Mouse (Mus musculus) CD4-positive, CD25-positive, alpha-beta regulatory T cell, adult 2 months (primary cell): Measurements from ENCODE around the gene Gins2.

ENCODE experiments used
- DNase-seq: peaks from one replicate; pipeline ENCODE4 v3.0.0-alpha.2; 2012; ENCODE audit warnings: low read depth, low spot score

Gins2 gene

DNA sequence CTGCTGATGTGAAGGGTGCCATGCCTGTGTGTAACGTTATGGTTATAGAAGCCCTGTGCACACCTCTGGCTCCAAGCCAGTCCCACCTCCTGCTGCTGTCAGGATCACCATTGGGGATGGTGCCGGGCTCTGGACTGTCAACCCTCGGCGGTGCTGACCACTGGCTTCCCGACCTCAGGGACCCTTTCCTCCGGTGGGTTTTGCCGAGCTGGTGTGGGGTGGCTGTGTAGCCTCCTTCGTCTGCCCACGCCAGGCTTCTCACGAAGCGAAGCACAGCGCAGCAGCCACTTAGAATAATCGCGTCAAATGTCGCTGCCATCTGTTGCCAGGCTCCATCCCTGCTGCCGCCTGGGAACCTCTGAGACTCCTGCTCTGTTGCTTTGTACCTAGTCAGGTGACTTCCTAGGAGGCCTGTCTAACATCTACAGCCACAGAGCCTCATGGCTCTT, 40.8 kb downstream of the Gins2 start:
- DNase-seq: no peak

DNA sequence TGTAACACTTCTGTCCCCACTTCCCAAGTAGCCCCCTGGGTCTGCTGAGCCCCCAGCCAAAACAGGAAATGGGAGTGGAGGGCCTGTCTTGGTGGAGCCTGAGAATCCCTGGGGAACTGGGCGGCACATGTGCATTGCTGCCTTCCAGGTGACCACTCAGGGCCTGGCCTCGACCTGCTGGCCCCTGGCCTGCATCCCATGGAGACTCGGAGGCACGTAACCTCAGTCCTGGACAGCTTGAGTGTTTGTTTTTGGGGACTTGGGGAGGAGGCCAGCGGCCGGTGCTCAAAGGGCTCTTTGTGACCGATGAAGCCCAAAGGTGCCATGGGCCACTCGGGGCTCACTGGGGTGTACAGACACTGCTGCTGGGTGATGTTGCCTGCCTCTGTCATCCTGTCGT, 41.5 kb downstream of the Gins2 start:
- DNase-seq: no peak

DNA sequence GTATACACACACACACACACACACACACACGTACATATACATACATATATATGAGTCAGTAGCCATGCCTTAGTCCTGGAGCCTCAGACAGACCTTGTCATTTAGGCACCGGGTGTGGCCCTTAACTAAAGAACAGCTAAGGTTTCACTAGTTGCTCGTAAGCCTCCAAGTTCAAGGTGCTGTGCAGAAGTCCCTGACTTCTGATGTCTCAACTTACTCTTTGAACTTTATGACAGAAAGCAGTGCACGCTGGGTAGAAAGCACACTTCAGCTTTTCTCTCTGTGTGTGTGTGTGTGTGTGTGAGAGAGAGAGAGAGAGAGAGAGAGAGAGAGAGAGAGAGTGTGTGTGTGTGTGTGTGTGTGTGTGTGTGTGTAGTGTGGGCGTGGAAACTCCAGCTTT, 44.9 kb downstream of the Gins2 start:
- peak; percentile 78 for DNase-seq

DNA sequence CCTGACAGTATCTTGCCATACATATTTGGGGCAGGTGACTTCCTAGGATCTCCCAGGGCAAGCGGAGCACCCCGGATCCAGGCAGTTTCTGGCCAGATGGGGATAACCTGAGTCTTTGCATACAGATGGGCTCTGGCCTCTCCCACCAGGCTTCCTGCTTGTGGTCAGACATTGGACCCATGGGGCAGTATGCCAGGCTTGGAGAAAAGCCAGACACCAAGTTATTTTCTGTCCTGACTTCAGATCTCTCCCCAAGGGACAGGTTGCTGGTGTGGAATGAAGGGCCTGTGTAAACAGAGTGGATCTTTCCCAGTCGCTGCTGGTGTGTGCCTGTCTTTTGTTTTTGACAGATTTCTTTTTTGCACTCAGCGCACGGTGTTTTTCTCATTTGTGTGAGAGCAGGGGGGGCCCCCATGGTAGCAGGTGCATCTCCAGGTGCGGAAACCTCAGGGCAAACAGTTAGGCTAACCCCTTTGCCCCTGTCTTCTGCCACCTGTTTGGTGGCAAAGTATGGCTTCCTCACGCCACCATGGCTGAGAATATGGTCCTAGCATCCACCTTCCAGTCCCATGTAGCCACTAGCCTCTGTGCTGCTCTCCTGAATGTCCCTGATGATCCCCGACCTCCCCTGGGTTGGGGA, 45.6 kb downstream of the Gins2 start:
- DNase-seq: peak; percentile 51

DNA sequence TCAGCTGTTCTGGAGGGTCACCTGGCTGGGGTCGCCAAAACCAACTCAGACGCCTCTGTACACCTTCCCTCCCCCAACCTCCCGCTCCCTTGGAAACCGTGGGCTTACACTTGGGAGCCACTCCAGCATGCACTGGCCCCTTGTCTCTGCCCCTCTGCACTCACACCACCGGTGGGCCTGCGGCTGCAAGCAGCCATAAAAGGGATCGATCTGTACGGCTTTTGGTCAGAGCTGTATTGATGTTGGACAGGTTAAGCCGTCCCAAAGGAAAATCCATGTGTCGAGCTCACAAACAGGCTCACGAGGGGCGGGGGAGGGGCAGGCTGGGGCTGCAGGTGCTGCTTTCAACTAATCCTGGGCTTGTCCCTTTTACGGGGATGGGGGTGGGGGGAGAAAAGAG, 46.1 kb downstream of the Gins2 start:
- no peak for DNase-seq

DNA sequence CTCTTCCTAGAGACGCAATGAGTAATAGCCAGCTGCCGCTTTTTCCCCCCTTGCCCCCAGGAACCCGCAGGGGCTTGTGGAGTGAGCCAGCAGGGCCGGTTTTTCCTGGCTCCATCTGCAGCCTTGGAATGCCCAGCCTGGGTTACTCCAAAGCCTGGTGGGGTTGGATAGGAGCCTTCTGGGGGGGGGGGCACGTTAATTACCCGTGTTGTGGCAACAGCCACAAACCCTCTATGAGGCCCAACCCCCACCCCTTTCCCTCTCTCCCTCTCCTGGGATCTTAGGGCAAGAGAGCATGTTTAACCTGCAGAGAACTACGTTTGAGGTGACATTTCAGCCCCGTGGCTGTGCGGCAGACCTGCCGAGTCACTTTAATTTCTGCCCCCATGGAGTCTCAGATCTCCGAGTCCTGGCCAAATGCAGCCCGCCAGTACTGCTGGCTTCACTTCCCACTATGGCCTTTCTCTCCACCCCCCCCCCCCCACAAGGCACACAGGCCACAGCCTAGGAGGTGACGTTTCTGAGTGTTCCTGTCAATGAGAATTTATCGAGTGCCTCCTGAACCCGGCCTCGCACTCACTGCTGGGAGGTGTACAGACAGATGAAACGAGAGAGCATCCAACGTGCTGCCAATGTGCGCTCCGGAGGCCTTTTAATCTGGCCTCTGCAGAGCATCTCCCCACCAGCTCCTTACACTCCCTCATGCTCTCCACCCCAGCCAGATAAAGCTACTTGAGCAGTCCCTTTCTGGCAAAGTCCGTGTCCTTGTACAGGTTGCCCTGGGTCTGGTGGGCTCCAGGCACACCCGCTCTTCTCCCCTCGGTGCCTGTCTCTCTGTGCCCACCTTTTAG, 49.1 kb downstream of the Gins2 start:
- DNase-seq: peak; percentile 24

DNA sequence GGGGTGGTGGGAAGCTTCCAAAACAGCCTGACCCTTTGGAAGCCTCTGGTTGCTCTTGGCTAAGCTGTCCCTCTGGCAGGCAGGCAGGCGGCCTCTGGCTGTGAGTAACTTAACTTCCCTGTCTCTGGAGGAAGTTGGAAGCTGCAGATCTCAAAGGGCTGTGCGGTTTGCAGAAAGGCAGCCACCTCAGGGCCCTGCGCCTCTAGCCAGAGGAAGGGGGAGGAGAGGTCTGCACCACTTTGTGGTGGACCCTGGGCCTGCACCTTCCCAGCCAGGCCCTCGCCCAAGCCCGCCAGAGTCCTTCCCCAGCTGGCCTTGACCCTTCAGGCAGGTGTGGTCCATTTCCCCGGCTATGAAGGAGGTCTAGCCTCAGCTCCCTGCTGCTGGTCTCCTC, 49.7 kb downstream of the Gins2 start:
- peak; percentile 39 for DNase-seq

DNA sequence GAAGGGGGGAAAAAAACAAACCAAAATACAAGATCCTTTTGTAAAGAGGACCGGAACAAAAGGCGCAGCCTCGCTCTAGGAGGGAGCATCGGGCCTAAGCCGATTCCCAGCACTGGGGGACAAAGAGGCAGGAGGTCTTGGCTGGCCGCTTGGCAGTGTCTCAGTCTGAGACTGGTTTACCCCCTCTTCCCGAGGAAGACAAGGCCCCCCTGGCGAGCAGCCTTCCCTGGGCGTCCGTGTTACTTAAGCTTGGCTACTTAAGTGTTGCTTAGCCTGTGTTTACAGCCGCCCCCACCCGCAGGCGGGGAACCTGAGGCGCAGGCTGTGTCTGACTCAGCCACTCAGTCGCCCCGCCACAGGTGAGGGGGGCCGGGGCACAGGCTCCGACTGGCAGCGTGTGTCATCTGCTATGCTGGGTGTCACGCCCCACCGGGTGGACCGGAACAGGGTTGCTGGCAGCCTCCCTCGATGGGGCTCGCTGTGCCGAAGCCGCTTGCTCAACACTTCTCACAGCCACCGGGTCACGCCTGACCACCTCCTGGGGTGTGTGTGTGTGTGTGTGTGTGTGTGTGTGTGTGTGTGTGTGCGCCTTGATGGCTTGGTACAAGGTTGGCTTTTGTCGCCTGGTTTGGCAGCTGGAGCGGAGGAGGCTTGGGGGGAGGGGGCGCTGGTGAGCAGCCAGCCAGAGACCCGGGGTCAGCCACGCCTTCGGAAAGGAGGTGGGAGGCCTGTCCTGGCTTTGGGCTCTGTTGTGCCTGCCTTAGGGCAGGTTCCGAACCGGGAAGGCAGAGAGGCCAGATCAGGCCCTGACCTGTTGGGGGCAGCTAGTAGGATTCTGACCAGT, 50.5 kb downstream of the Gins2 start:
- peak; percentile 93 for DNase-seq

DNA sequence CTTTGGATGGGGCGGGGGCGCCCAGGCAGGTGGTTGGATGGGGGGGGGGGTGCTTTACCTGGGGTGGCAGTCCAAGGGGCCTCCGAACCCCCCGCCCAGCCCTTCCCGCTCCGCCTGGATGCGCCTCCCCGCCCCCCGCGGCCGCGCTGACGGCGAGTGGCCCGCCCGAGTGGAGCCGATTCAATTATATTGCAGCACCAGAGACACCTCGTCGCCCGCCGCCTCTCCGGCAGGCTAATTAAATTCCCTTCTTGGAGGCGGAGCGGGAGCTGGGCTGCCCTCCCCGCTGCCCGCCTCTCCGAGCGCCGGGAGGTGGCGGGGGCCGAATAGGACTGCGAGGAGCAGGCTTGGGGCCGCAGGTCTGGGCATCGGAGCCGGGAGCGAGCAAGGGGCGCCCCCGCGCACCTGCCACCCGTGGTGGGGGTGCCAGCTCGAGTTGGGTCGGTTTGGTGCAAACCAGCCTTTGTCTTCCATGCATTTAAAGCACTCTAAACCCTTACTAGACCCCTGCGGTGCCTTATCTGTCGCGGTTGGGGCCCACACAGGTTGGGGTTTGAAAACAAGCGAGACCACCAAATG, 51.2 kb downstream of the Gins2 start:
- no peak for DNase-seq

DNA sequence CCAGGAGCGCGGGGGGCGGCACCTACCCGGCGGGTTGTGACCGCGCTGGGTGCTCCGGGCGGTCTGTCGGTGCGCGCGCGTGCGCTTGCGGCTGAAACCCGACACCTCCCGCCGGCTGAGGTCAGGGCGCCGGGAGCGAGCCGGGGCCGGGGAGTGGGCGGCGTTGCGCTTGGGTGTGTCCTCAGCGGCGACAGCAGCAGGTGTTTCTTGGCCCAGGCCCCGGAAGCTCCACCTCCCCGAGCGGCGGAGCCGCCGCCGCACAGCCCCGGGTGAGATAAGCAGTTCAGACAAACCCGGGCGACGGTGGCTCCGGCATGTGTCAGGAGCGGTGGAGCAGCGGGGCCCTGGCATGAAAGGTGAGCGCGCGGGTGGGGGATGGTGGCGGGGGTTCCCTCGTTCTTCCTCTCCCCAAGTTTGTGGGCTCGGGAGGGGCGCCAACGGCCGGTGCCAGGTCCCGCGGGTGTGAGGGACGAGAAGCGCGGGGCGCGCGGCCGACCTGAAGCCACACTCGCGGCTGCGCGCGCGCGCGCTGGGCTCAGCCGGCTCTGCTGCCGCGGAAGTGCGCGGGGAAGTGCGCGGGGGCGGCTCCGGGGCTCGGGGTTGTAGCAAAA, 51.8 kb downstream of the Gins2 start:
- peak; percentile 88 for DNase-seq

DNA sequence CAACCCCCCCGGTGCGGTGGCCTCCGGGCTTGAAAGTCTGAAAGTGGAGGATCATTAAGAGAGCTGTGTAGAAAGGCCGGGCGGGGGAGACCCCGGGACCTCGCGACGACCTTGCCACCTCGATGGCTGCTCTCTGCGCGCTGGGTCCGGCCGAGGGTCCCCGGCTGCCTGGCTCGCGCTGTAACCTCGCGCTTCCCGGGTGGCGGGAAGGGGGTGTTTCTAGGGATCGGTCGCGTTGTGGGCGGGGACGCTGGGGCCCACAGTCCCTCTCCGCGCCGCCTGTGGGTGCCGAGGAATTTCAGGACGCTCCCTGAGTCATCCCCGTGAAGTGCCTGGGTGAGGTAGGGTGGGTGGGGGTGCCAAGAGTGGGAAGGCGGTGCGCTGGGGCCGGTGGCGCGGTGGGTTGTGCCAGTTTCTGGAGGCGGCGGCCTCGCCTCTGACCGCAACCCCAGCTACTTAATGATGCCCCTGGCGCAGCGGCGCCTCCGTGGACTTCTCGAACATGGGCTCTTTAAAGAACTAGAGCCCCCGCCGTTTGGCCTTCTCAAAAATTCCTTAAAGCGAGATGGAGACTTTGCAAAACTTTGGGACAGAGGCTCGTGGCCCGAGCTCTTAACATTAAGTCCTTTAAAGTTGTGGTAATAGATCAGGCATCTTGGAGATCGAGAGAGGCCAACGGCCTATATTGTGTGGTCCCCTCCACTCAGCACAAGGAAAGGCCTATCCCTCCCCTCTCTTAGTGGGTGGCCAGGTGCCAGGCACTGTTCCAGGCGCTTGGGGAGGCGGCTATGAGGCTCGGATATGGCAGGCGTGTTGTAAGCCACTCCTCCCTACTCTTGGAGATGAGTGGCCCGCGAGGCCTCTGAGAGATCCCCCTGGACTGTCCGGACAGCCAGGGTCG, 52.5 kb downstream of the Gins2 start:
- peak; percentile 54 for DNase-seq

DNA sequence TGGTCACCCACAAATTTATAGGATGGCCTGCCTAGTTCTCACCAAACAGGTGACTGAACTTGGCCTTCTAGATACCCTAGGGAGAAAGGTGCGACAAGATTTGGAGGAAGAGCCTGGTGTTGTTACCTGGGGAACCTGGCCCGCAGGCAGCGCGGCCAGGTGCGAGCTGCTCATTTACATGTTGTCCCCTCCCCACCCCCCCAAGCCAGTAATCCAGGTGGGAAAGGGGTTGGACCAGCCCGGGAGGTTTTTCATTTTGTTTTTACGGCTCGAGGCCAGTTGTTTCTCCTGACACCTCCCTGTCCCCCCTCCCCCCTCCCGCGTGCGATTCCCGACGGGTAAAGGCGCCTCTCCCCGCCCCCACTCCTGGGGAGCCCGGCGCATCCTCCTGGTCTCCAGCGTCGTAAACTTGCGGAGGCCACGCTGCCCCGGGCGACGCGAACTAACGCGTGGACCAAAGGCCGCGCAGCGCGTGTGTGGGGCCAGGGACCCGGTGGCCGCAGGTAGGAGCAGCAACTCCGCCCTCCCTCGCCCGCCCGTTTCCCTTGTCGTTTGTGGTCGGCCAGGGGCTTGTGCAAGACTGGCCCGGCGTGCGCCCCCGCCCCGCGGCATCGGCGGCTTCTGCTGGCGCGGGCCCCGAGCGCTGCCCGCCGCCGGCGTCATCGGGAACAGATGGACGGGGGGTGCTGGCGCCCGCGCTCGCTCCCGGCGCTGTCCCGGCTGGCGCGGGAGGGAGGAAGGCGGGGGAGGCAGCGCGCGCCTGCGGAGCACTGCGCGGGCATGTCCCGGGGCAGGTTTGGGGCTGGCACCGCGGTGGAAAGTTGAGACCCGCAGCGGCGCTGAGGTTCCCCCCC, 53.4 kb downstream of the Gins2 start:
- DNase-seq: peak; percentile 59

DNA sequence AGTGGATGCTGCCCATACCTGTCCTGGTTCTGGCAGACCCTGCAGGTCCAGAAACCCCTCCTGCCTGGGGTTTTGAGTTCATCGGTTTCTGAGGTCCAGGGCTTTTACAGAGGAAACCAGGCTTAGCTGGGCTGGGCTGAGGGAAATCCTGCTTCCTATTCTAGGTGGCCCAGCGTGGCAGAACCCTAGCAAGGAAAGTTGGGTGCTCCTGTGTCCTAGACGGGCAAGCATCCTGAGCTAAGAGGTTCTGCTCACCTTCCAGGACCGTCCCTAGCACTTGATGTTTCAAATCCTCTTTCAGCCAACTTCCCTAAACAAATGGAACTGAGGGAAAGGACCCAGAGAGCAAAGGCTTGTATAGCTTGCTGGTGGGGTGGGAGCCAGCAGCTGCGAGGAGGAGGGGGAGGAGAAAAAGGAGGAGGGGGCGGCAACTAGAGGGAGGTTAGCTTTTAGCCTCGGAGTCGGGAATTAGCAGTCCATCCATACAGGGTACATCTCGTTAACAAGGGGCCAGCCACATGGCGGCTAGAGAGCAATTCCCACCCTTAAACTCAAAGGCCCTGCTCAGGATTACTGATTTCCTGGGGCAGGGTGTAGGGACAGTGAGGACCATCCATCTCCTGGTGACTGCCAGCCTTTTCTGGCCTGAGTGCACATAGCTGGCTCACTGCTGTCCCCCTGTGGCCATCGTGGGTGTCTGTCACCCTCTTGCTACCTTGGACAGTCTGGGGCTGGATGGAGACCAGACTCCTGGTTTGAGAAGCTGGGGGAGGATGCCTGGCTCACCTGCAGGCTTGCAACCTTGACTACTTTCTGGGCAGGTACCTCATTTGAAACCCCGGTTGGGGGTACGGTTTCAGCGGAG, 54.4 kb downstream of the Gins2 start:
- peak; percentile 86 for DNase-seq

DNA sequence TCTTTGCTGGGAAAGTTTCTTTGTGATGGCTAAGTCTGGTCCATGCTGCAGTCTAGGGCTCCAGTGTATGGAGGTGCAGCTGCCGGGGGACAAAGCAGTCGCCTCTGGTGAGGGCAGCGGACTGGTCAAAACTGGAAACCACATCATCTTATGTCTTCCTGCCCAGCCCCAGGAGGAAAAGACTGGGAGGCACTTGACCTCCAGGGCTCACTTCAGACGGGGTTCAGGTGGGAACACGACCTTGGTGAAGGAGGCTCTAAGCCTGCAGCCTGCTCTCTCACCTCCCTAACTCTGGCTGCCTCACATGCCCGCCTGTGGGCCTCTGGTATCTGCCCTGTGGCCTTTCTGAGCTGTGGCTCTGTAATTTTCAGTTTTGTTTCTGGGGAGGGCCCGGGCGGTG, 55.0 kb downstream of the Gins2 start:
- no peak for DNase-seq

DNA sequence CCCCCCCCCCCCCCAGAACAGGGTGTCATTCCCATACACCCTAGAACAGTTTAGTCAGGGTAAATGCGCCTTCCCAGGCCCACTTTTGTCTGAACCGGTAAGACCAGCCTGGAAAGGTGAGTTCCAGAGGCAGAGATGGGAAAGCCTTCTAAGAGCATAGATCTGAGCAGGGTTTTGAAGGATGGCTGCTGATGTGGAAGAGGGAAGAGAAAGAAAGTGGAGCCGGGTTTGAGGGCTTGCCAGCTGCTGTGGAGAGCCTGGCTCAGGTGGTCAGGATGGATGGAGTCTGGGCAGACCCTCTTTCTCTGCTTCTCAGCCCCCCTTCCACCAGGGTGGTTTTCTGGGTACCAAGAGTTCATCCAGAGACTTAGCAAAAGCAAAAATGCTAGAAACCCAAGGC, 55.7 kb downstream of the Gins2 start:
- DNase-seq: no peak

DNA sequence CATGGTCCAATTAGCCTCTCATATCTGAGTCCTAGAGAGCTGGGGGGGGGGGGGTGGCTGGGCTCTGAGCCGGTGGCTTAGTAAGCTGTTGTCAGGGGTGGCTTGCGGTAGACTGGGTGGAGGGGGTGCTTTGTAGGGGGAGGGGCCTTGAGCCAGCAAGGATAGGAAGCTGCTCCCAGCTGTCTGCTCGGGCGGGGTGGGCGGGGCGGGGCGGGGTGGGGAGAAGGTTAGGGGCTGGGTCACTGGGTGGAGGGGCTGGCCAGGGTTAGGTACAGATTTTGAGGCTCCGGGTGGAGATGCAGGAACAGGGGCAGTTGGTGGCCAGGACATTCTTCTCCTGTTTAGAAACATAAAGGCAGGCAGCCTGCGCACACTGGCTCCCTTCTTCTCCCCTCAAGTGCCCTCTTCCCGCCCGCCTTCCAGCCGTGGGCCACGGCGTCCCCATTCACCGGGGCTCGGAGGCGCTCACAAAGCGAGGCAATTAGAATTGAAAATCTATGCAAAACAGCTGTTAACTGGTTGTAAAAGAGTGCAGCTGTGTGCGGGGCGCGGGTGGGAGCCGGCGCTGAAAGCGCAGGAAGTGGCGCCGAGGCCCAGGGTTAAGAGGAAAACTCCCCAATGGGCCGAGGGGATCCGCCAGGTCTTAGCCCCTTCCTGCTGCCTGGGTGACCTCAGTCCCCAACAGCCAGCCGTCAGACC, 56.4 kb downstream of the Gins2 start:
- peak; percentile 44 for DNase-seq

DNA sequence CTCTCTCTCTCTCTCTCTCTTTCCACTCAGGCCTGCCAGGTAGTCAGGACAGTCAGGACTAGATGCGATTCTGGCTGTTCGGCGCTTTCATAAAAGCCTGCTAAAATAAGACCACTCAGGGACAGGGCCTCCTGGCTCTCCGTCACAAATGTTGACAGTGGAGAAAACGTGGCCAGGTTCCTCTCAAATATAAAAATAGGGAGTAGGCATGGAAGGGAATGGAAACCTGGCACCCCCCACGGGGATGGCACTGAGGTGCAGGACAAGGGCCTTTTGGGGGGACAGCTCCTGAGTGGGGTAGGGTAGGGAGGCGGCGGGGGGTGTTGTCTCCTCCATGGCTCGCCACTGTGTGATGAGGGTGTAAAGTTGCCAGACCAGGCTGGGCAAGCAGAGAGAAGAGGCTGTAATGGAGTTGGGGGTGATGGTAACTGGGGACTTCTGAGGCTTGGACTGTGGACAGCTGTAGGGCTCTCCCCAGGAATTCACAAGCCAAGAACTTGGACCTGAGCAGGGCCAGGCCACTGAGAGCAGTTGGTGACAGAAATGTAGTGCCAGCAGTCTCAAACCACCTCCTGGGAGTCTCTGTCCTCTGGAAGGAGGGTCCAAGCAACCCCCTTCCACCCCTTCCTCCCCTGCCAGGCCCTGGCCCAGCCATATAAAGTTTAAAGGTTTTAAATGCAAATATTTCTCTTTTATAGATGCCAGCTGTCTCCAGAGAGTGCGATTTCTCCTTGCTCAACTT, 57.2 kb downstream of the Gins2 start:
- no peak for DNase-seq
